Mouse (Mus musculus) frontal cortex, adult (tissue): ENCODE measurements around the gene Tusc2.
"Not testable (repeated sequence)": the region's sequence is repeated elsewhere in the genome, so short reads cannot be mapped to it uniquely, and the experiment has no call there.

Experiments used
- ATAC-seq: cut with Nextera tagmentation; 2 replicates; pipeline ENCODE4 v1.9.2; 2017; ENCODE audit warnings: mild to moderate bottlenecking, moderate library complexity, mixed read lengths; ENCODE audit not compliant: low TSS enrichment

The Tusc2 gene

GRCm38 (mm10) chr9:107545199-107545598, 17.9 kb upstream of the Tusc2 start:
- ATAC-seq: no peak

- no peak for ATAC-seq
Observed at GRCm38 (mm10) chr9:107545602-107546001, 17.5 kb upstream of the Tusc2 start.

- ATAC-seq: peak; percentile 67
Observed at GRCm38 (mm10) chr9:107547026-107547425, 16.0 kb upstream of the Tusc2 start, which contains the start of gene Zmynd10. Gene Zmynd10, plus strand, starts transcription at chr9:107547298.

- no peak for ATAC-seq
Observed at GRCm38 (mm10) chr9:107547957-107548356, 15.1 kb upstream of the Tusc2 start.

- no peak for ATAC-seq
Observed at GRCm38 (mm10) chr9:107548820-107549219, 14.2 kb upstream of the Tusc2 start.

GRCm38 (mm10) chr9:107549297-107550074, 13.6 kb upstream of the Tusc2 start:
- no peak for ATAC-seq

GRCm38 (mm10) chr9:107550491-107551116, 12.5 kb upstream of the Tusc2 start:
- ATAC-seq: no peak

- ATAC-seq: no peak
Observed at GRCm38 (mm10) chr9:107551117-107551889, 11.8 kb upstream of the Tusc2 start, which contains the start of gene Rassf1. Gene Rassf1, plus strand, starts transcription at chr9:107551555.

- ATAC-seq: no peak
Observed at GRCm38 (mm10) chr9:107551890-107552355, 11.1 kb upstream of the Tusc2 start.

GRCm38 (mm10) chr9:107552690-107553393, 10.2 kb upstream of the Tusc2 start:
- no peak for ATAC-seq

- ATAC-seq: peak; percentile 15; the same call in 1 of the 2 replicates
Observed at GRCm38 (mm10) chr9:107553541-107554318, 9.3 kb upstream of the Tusc2 start.

GRCm38 (mm10) chr9:107554319-107554825, 8.7 kb upstream of the Tusc2 start:
- peak; percentile 85 for ATAC-seq

GRCm38 (mm10) chr9:107555031-107555457, 8.0 kb upstream of the Tusc2 start:
- no peak for ATAC-seq

GRCm38 (mm10) chr9:107555701-107556100, 7.4 kb upstream of the Tusc2 start:
- ATAC-seq: no peak

- ATAC-seq: no peak
Observed at GRCm38 (mm10) chr9:107556346-107556745, 6.7 kb upstream of the Tusc2 start.

GRCm38 (mm10) chr9:107565556-107565955, 2.5 kb downstream of the Tusc2 start:
- ATAC-seq: not testable (repeated sequence)

- no peak for ATAC-seq
Observed at GRCm38 (mm10) chr9:107566041-107566709, 3.1 kb downstream of the Tusc2 start.

GRCm38 (mm10) chr9:107566855-107567254, 3.8 kb downstream of the Tusc2 start:
- no peak for ATAC-seq

- no peak for ATAC-seq
Observed at GRCm38 (mm10) chr9:107567702-107568319, 4.8 kb downstream of the Tusc2 start, which contains the start of gene Hyal2. Gene Hyal2, plus strand, starts transcription at chr9:107567945.
